In the genomic region with DNA sequence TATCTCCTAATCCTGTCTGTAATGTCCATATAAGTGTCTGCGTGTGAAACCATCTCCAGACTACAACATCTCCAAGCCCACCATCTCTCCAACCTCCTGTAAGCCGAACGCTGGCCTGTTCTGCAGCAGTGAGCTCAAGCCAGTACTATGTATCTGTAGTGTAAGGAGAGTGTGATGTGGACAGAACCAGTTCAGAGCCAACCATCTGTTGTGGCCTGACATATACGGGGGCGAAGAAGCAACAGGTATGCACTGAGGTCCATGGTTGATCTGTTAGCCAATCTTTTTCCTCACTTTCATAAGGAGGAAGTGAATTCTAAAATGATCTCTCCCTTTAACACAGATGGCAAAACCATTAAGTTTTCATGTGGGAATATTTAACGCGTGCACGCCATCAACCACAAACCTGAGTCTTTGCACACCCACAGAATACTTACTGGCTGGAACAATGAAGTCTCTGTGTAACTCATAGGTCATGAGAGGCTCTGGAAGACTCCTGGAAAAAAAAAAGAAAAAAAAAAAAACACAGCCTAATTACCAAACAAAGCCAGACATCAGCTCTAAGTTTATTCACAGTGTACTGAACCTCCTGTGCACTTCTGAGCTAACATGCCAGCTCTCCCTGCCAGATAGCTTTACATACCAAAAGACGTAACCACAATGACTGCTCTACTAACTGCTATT, we compare ENCODE assay signal across 23 mouse cellular contexts.
A peak's percentile ranks its signal among the peaks of the same experiment; 100 is the strongest.
DNase-seq lines count a peak whose midpoint lies in the region; ATAC-seq and TF ChIP-seq lines count a peak whose summit lies in the region.
"Had no signal": no experiment of that assay in that cellular context is flagged by ENCODE, and none has a peak within 500 bp of the region (broad histone marks: within the 10 kb centered on the region; RNA-seq: fewer than 3 reads in every experiment).

No protein-coding gene starts in this region.

- no peak for TF ChIP-seq CTCF in forebrain, postnatal 0 days (IDR thresholded peaks at IDR 0.05; ENCODE audit: low read depth)
- no peak for TF ChIP-seq CTCF in kidney, adult 2 months (conservative IDR thresholded peaks at IDR 0.05; ENCODE audit: insufficient read depth, insufficient read length, low read depth, low read length)

- H3K36me3 ChIP-seq in forebrain, embryonic 14.5 days (ENCODE audit: control insufficient read depth, insufficient read depth, low read length), result no peaks in the 10 kb centered on the region
- no peaks in the 10 kb centered on the region for H3K36me3 ChIP-seq in forebrain, postnatal 0 days (ENCODE audit: insufficient read depth)
- no peaks in the 10 kb centered on the region for H3K36me3 ChIP-seq in embryonic facial prominence, embryonic 15.5 days
- no peaks in the 10 kb centered on the region for H3K36me3 ChIP-seq in limb, embryonic 11.5 days (ENCODE audit: control insufficient read depth, insufficient read depth, low read length)
- peaks cover 4% of the 10 kb centered on the region; the same call in 1 of the 2 replicates for H3K36me3 ChIP-seq in kidney, adult 2 months (ENCODE audit: control insufficient read depth, insufficient read depth, low read length)
- H3K36me3 ChIP-seq: lung, embryonic 15.5 days; midbrain, embryonic 10.5 days had no signal

- WGBS in forebrain, embryonic 14.5 days, result 61% methylated on average over 9 of the region's 9 CpGs
- WGBS in forebrain, postnatal 0 days, result 53% methylated on average over 9 of the region's 9 CpGs
- 58% methylated on average over 9 of the region's 9 CpGs for WGBS in embryonic facial prominence, embryonic 15.5 days
- WGBS in limb, embryonic 11.5 days, result 77% methylated on average over 9 of the region's 9 CpGs
- WGBS in kidney, adult 2 months, result 92% methylated on average over 9 of the region's 9 CpGs

- H3K4me2 ChIP-seq in forebrain, embryonic 14.5 days (ENCODE audit: low read length), result no peak overlapping the region
- no peak overlapping the region for H3K4me2 ChIP-seq in forebrain, postnatal 0 days (ENCODE audit: low read depth)
- H3K4me2 ChIP-seq in embryonic facial prominence, embryonic 15.5 days (replicated peaks), result no peak overlapping the region
- H3K4me2 ChIP-seq in limb, embryonic 11.5 days (ENCODE audit: low read depth, severe bottlenecking), result no peak overlapping the region
- H3K4me2 ChIP-seq: lung, embryonic 15.5 days had no signal

- no peak overlapping the region for H3K9ac ChIP-seq in forebrain, embryonic 14.5 days (ENCODE audit: low read length)
- no peak overlapping the region for H3K9ac ChIP-seq in forebrain, postnatal 0 days
- H3K9ac ChIP-seq in embryonic facial prominence, embryonic 15.5 days, result no peak overlapping the region
- no peak overlapping the region for H3K9ac ChIP-seq in limb, embryonic 11.5 days (ENCODE audit: low read length)
- H3K9ac ChIP-seq: liver, embryonic 14.5 days; lung, embryonic 15.5 days had no signal

- no peaks in the 10 kb centered on the region for H3K27me3 ChIP-seq in forebrain, embryonic 14.5 days (replicated peaks; ENCODE audit: control insufficient read depth, insufficient read depth, low read length)
- no peaks in the 10 kb centered on the region for H3K27me3 ChIP-seq in forebrain, postnatal 0 days (ENCODE audit: insufficient read depth, low read length)
- H3K27me3 ChIP-seq in embryonic facial prominence, embryonic 15.5 days, result no peaks in the 10 kb centered on the region
- H3K27me3 ChIP-seq in limb, embryonic 11.5 days (ENCODE audit: control insufficient read depth, insufficient read depth, low read length), result no peaks in the 10 kb centered on the region
- no peaks in the 10 kb centered on the region for H3K27me3 ChIP-seq in kidney, adult 2 months (replicated peaks; ENCODE audit: control insufficient read depth, insufficient read depth, low read length)
- H3K27me3 ChIP-seq: lung, embryonic 15.5 days had no signal

- H3K9me3 ChIP-seq in forebrain, embryonic 14.5 days (replicated peaks; ENCODE audit: control insufficient read depth, low read length), result no peaks in the 10 kb centered on the region
- no peaks in the 10 kb centered on the region for H3K9me3 ChIP-seq in forebrain, postnatal 0 days (ENCODE audit: low read length)
- no peaks in the 10 kb centered on the region for H3K9me3 ChIP-seq in embryonic facial prominence, embryonic 15.5 days (replicated peaks)
- no peaks in the 10 kb centered on the region for H3K9me3 ChIP-seq in limb, embryonic 11.5 days (ENCODE audit: control insufficient read depth, low read length)
- H3K9me3 ChIP-seq: lung, embryonic 15.5 days; midbrain, embryonic 10.5 days had no signal

- peak; percentile 43 for DNase-seq in forebrain, embryonic 14.5 days (ENCODE audit: low spot score)
- DNase-seq in forebrain, postnatal 0 days, result no peak
- DNase-seq in limb, embryonic 11.5 days (ENCODE audit: low spot score), result no peak
- DNase-seq in retina, embryonic 14.5 days (ENCODE audit: low spot score), result peak; percentile 45
- DNase-seq in cerebellum, adult 9-11 months, result no peak
- no peak for DNase-seq in kidney, adult 2 months
- DNase-seq in left cerebral cortex, postnatal 14 days (ENCODE audit: low spot score in 2 of 2), result no peak
- DNase-seq: adrenal gland, adult 8-10 months; cerebellum, adult 11 months; cerebellum, postnatal 14 days; heart, adult 18-20 months; heart, postnatal 36 days; layer of hippocampus, postnatal 36 days; lung, postnatal 4 days; right cerebral cortex, adult 18-20 months had no signal

- no peak; the same call in 1 of the 2 replicates for ATAC-seq in forebrain, embryonic 14.5 days
- no peak for ATAC-seq in forebrain, postnatal 0 days
- ATAC-seq in embryonic facial prominence, embryonic 15.5 days (ENCODE audit: insufficient number of reproducible peaks, low FRiP score, low TSS enrichment, low read depth), result no peak
- ATAC-seq in limb, embryonic 11.5 days (ENCODE audit: insufficient number of reproducible peaks, low FRiP score, low TSS enrichment, low read depth), result peak; percentile 69
- ATAC-seq: hindbrain, embryonic 16.5 days; intestine, embryonic 16.5 days had no signal

- H3K27ac ChIP-seq in forebrain, embryonic 14.5 days (ENCODE audit: low read depth, low read length), result no peak overlapping the region
- H3K27ac ChIP-seq in forebrain, postnatal 0 days (ENCODE audit: low read depth, low read length), result no peak overlapping the region
- H3K27ac ChIP-seq in embryonic facial prominence, embryonic 15.5 days (replicated peaks), result peak overlapping the region; percentile 71
- no peak overlapping the region for H3K27ac ChIP-seq in limb, embryonic 11.5 days (replicated peaks; ENCODE audit: low read depth, low read length)
- H3K27ac ChIP-seq in kidney, adult 2 months (ENCODE audit: insufficient read depth, low read depth, low read length), result no peak overlapping the region
- H3K27ac ChIP-seq: kidney, postnatal 0 days; liver, embryonic 14.5 days; midbrain, embryonic 10.5 days; stomach, postnatal 0 days had no signal

- H3K4me3 ChIP-seq in forebrain, embryonic 14.5 days (ENCODE audit: low read depth, low read length), result no peak overlapping the region
- H3K4me3 ChIP-seq in forebrain, postnatal 0 days (ENCODE audit: low read depth, low read length), result no peak overlapping the region
- H3K4me3 ChIP-seq in embryonic facial prominence, embryonic 15.5 days (replicated peaks), result no peak overlapping the region
- H3K4me3 ChIP-seq in limb, embryonic 11.5 days (ENCODE audit: low read depth, low read length), result no peak overlapping the region
- no peak overlapping the region for H3K4me3 ChIP-seq in kidney, adult 2 months (ENCODE audit: insufficient read depth, low read depth, low read length)
- H3K4me3 ChIP-seq: lung, embryonic 15.5 days; midbrain, embryonic 10.5 days had no signal

- peaks cover 8% of the 10 kb centered on the region; the same call in 1 of the 2 replicates for H3K4me1 ChIP-seq in forebrain, embryonic 14.5 days (ENCODE audit: control insufficient read depth, insufficient read depth, low read length)
- H3K4me1 ChIP-seq in forebrain, postnatal 0 days (ENCODE audit: insufficient read depth), result no peaks in the 10 kb centered on the region
- H3K4me1 ChIP-seq in embryonic facial prominence, embryonic 15.5 days, result peaks cover 38% of the 10 kb centered on the region
- peaks cover 7% of the 10 kb centered on the region; the same call in 1 of the 2 replicates for H3K4me1 ChIP-seq in limb, embryonic 11.5 days (ENCODE audit: control insufficient read depth, insufficient read depth, low read length)
- H3K4me1 ChIP-seq in kidney, adult 2 months (ENCODE audit: control insufficient read depth, insufficient read depth, low read length), result no peaks in the 10 kb centered on the region
- H3K4me1 ChIP-seq: lung, embryonic 15.5 days had no signal

- intact Hi-C loops in left cerebral cortex, postnatal 14 days (cut with DNase I), result no loop called here

- no peak for TF ChIP-seq POLR2A in kidney, adult 2 months (IDR thresholded peaks at IDR 0.05; ENCODE audit: low read depth, low read length)

Comparison
In these comparisons a context has a peak if more than half of its experiments do, and no peak if none do; other contexts are left out.
1. DNase-seq: peak in forebrain, embryonic 14.5 days (single experiment) and retina, embryonic 14.5 days (single experiment); none in forebrain, postnatal 0 days (single experiment), limb, embryonic 11.5 days (single experiment), cerebellum, adult 9-11 months (single experiment), kidney, adult 2 months (single experiment) and left cerebral cortex, postnatal 14 days (0 of 2).